Mouse (Mus musculus) limb, embryonic 14.5 days (tissue): ENCODE results near the gene Olfr1214. TPM values are rescaled to one million over a fixed set of nuclear protein-coding genes. Genes with fewer than 3 reads are reported as not detected.

Experiments
- ATAC-seq: fragments of 200-750 bp; cut with Nextera tagmentation; 2 replicates; pipeline ENCODE4 v1.8.0; 2017; ENCODE audit warnings: low read depth, moderate number of reproducible peaks, moderate TSS enrichment; ENCODE audit not compliant: low FRiP score
- DNase-seq: peaks from one replicate; pipeline ENCODE4 v3.0.0-alpha.2; 2015; ENCODE audit warnings: low spot score
- H3K27ac ChIP-seq: fragments of 300-500 bp; sonication (generic); replicated peaks from 2 replicates; pipeline ENCODE4 v1.5.1; 2014; ENCODE audit warnings: low read depth, mild to moderate bottlenecking, low read length, moderate library complexity, mixed read lengths
- H3K27me3 ChIP-seq: fragments of 300-500 bp; sonication (generic); 2 replicates; pipeline ENCODE4 v1.6.1; 2014; ENCODE audit warnings: low read length, mixed read lengths; ENCODE audit not compliant: control insufficient read depth, insufficient read depth
- H3K36me3 ChIP-seq: fragments of 300-500 bp; sonication (generic); 2 replicates; pipeline ENCODE4 v1.6.1; 2014; ENCODE audit warnings: mild to moderate bottlenecking, low read length, moderate library complexity, mixed read lengths; ENCODE audit not compliant: control insufficient read depth, insufficient read depth
- H3K4me1 ChIP-seq: fragments of 300-500 bp; sonication (generic); 2 replicates; pipeline ENCODE4 v1.6.1; 2014; ENCODE audit warnings: antibody characterized with exemption, low read length, mixed read lengths; ENCODE audit not compliant: control insufficient read depth, insufficient read depth
- H3K4me2 ChIP-seq: fragments of 300-500 bp; sonication (generic); replicated peaks from 2 replicates; pipeline ENCODE4 v1.6.1; 2014; ENCODE audit warnings: low read depth, mild to moderate bottlenecking, low read length, moderate library complexity; ENCODE audit not compliant: severe bottlenecking
- H3K4me3 ChIP-seq: fragments of 300-500 bp; sonication (generic); replicated peaks from 2 replicates; pipeline ENCODE4 v1.5.1; 2014; ENCODE audit warnings: low read length
- H3K9ac ChIP-seq: fragments of 300-500 bp; sonication (generic); 2 replicates; pipeline ENCODE4 v1.6.1; 2014; ENCODE audit warnings: mild to moderate bottlenecking, low read depth, low read length, moderate library complexity; ENCODE audit not compliant: severe bottlenecking
- H3K9me3 ChIP-seq: fragments of 300-500 bp; sonication (generic); 2 replicates; pipeline ENCODE4 v1.6.1; 2016; ENCODE audit warnings: low read length; ENCODE audit not compliant: control insufficient read depth
- POLR2A ChIP-seq: fragments of 200-500 bp; IDR thresholded peaks from 2 replicates; pipeline ENCODE4 v1.8.0; 2012; ENCODE audit warnings: inconsistent platforms, mild to moderate bottlenecking, moderate library complexity, borderline replicate concordance; ENCODE audit not compliant: insufficient read depth, insufficient read length; ENCODE audit errors: extremely low read depth
- WGBS: fragments of 180-500 bp; shearing (Covaris S2); extraction: QIAGEN DNeasy Blood & Tissue Kit; methylation state at CpG from one replicate; pipeline ENCODE4 v1.1.7; 2014; 5-methylcytosine and 5-hydroxymethylcytosine counted together
- polyA plus RNA-seq, 2 experiments: library from polyadenylated mRNA; depleted of rRNA in 1 of 2; stranded (reverse) in 1 of 2; unstranded in 1 of 2; fragments of >200 nt; fragmentation: Nextera tagmentation in 1 of 2; extraction: Ambion mirVana in 1 of 2; gene quantifications; 2 replicates each; pipeline versions ENCODE4 v1.2.1 to v1.2.3; 2012 to 2014

The Olfr1214 gene
- polyA plus RNA-seq, 2 experiments = not detected

DNA sequence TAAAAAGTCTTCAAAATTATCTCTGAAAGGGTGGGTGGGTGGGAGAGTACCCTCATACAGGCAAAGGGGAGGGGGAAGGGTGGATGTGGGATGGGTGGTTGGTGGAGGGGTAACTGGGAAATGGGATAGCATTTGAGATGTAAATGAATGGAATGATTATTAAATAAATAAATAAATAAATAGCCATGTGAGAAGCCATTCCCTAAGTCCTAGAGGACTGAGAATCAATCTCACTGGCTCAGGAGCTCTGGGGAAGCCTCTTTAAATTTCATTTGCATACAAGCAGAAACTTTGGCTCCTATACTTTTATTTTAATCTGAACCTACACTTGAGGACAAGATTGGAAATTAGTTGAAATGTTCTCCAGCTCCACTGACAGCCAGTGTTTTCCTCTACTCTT, 38.8 kb downstream of the Olfr1214 start, which contains the start of gene Olfr1212:
Gene Olfr1212 (plus strand): TSS at position 301 of the 400 bp plus-strand sequence.
- DNase-seq (no peak), ATAC-seq (no peak)
- no peaks in the 10 kb centered on the region for H3K9me3 ChIP-seq
- no peak within 1 kb of the TSS for H3K9ac ChIP-seq
- H3K4me1 ChIP-seq = no peaks in the 10 kb centered on the region
- no peak for TF ChIP-seq POLR2A
- no peaks in the 10 kb centered on the region for H3K36me3 ChIP-seq
- H3K27ac ChIP-seq = no peak within 1 kb of the TSS
- no peaks in the 10 kb centered on the region for H3K27me3 ChIP-seq
- H3K4me3 ChIP-seq = no peak within 1 kb of the TSS
- H3K4me2 ChIP-seq = no peak within 1 kb of the TSS

DNA sequence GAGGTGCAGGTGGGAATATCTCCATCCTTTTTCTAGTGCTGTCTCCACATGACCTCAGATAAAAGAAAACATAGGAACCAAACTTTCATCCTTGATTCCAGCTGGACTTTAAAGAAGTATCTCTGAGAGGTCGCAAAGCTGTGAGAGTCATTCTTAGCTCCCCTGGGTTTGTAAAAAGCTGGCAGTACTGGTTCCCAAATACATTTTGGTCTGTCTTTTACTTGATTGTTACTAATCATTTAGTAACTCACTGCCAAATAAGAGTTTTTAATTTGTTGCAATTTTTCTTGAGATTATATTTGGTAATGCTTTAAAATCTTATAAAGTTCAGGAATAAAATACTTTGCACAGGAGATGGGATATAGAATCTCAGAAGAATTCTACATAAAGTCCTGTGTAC, 54.4 kb downstream of the Olfr1214 start, which contains the start of gene Olfr1211:
Gene Olfr1211 (minus strand): TSS at position 101 of the 400 bp plus-strand sequence.
- no peak within 1 kb of the TSS for H3K9ac ChIP-seq
- DNase-seq (no peak), ATAC-seq (no peak)
- WGBS = 85% methylated on average over 1 of the region's 1 CpGs
- no peak within 1 kb of the TSS for H3K27ac ChIP-seq
- no peaks in the 10 kb centered on the region for H3K4me1 ChIP-seq
- no peak for TF ChIP-seq POLR2A
- H3K4me2 ChIP-seq = no peak within 1 kb of the TSS
- H3K9me3 ChIP-seq = no peaks in the 10 kb centered on the region
- H3K36me3 ChIP-seq = no peaks in the 10 kb centered on the region
- H3K4me3 ChIP-seq = no peak within 1 kb of the TSS
- H3K27me3 ChIP-seq = no peaks in the 10 kb centered on the region

Other genes starting within 250 kb of the Olfr1214 start
- not detected in 2 replicates for gene Olfr1198, start 241.3 kb downstream of the Olfr1214 start, polyA plus RNA-seq (2012; rRNA removed)
- not detected in 2 replicates for gene Olfr1198, start 241.3 kb downstream of the Olfr1214 start, polyA plus RNA-seq (2014; fragmentation: Nextera tagmentation; extraction: Ambion mirVana)
- gene Olfr1199, start 232.2 kb downstream of the Olfr1214 start, polyA plus RNA-seq (2012; rRNA removed) = not detected in 2 replicates
- gene Olfr1199, start 232.2 kb downstream of the Olfr1214 start, polyA plus RNA-seq (2014; fragmentation: Nextera tagmentation; extraction: Ambion mirVana) = not detected in 2 replicates
- not detected in 2 replicates for gene Olfr1200, start 222.2 kb downstream of the Olfr1214 start, polyA plus RNA-seq (2012; rRNA removed)
- not detected in 2 replicates for gene Olfr1200, start 222.2 kb downstream of the Olfr1214 start, polyA plus RNA-seq (2014; fragmentation: Nextera tagmentation; extraction: Ambion mirVana)
- not detected in 2 replicates for gene Olfr1201, start 199.6 kb downstream of the Olfr1214 start, polyA plus RNA-seq (2012; rRNA removed)
- gene Olfr1201, start 199.6 kb downstream of the Olfr1214 start, polyA plus RNA-seq (2014; fragmentation: Nextera tagmentation; extraction: Ambion mirVana) = not detected in 2 replicates
- gene Olfr1202, start 178.2 kb downstream of the Olfr1214 start, polyA plus RNA-seq (2012; rRNA removed) = not detected in 2 replicates
- gene Olfr1202, start 178.2 kb downstream of the Olfr1214 start, polyA plus RNA-seq (2014; fragmentation: Nextera tagmentation; extraction: Ambion mirVana) = not detected in 2 replicates
- gene Olfr1205, start 162.9 kb downstream of the Olfr1214 start, polyA plus RNA-seq (2012; rRNA removed) = not detected in 2 replicates
- gene Olfr1205, start 162.9 kb downstream of the Olfr1214 start, polyA plus RNA-seq (2014; fragmentation: Nextera tagmentation; extraction: Ambion mirVana) = not detected in 2 replicates
- not detected in 2 replicates for gene Olfr1204, start 143.4 kb downstream of the Olfr1214 start, polyA plus RNA-seq (2012; rRNA removed)
- gene Olfr1204, start 143.4 kb downstream of the Olfr1214 start, polyA plus RNA-seq (2014; fragmentation: Nextera tagmentation; extraction: Ambion mirVana) = not detected in 2 replicates
- gene Olfr1206, start 129.4 kb downstream of the Olfr1214 start, polyA plus RNA-seq (2012; rRNA removed) = not detected in 2 replicates
- gene Olfr1206, start 129.4 kb downstream of the Olfr1214 start, polyA plus RNA-seq (2014; fragmentation: Nextera tagmentation; extraction: Ambion mirVana) = not detected in 2 replicates
- not detected in 2 replicates for gene Olfr1208, start 90.3 kb downstream of the Olfr1214 start, polyA plus RNA-seq (2012; rRNA removed)
- gene Olfr1208, start 90.3 kb downstream of the Olfr1214 start, polyA plus RNA-seq (2014; fragmentation: Nextera tagmentation; extraction: Ambion mirVana) = not detected in 2 replicates
- gene Olfr1209, start 77.5 kb downstream of the Olfr1214 start, polyA plus RNA-seq (2012; rRNA removed) = not detected in 2 replicates
- gene Olfr1209, start 77.5 kb downstream of the Olfr1214 start, polyA plus RNA-seq (2014; fragmentation: Nextera tagmentation; extraction: Ambion mirVana) = not detected in 2 replicates
- not detected in 2 replicates for gene Olfr1211, start 54.5 kb downstream of the Olfr1214 start, polyA plus RNA-seq (2012; rRNA removed)
- gene Olfr1211, start 54.5 kb downstream of the Olfr1214 start, polyA plus RNA-seq (2014; fragmentation: Nextera tagmentation; extraction: Ambion mirVana) = not detected in 2 replicates
- gene Olfr1212, start 38.7 kb downstream of the Olfr1214 start, polyA plus RNA-seq (2012; rRNA removed) = not detected in 2 replicates
- not detected in 2 replicates for gene Olfr1212, start 38.7 kb downstream of the Olfr1214 start, polyA plus RNA-seq (2014; fragmentation: Nextera tagmentation; extraction: Ambion mirVana)
- not detected in 2 replicates for gene Gm13762, start 12.4 kb downstream of the Olfr1214 start, polyA plus RNA-seq (2012; rRNA removed)
- not detected in 2 replicates for gene Gm13762, start 12.4 kb downstream of the Olfr1214 start, polyA plus RNA-seq (2014; fragmentation: Nextera tagmentation; extraction: Ambion mirVana)
- not detected in 2 replicates for gene Olfr1215, start 14.3 kb upstream of the Olfr1214 start, polyA plus RNA-seq (2012; rRNA removed)
- gene Olfr1215, start 14.3 kb upstream of the Olfr1214 start, polyA plus RNA-seq (2014; fragmentation: Nextera tagmentation; extraction: Ambion mirVana) = not detected in 2 replicates
- not detected in 2 replicates for gene Olfr1216, start 25.7 kb upstream of the Olfr1214 start, polyA plus RNA-seq (2012; rRNA removed)
- gene Olfr1216, start 25.7 kb upstream of the Olfr1214 start, polyA plus RNA-seq (2014; fragmentation: Nextera tagmentation; extraction: Ambion mirVana) = not detected in 2 replicates
- gene Olfr1217, start 39.4 kb upstream of the Olfr1214 start, polyA plus RNA-seq (2012; rRNA removed) = not detected in 2 replicates
- not detected in 2 replicates for gene Olfr1217, start 39.4 kb upstream of the Olfr1214 start, polyA plus RNA-seq (2014; fragmentation: Nextera tagmentation; extraction: Ambion mirVana)
- not detected in 2 replicates for gene Olfr1218, start 68.5 kb upstream of the Olfr1214 start, polyA plus RNA-seq (2012; rRNA removed)
- gene Olfr1218, start 68.5 kb upstream of the Olfr1214 start, polyA plus RNA-seq (2014; fragmentation: Nextera tagmentation; extraction: Ambion mirVana) = not detected in 2 replicates
- not detected in 2 replicates for gene Olfr1219, start 90.9 kb upstream of the Olfr1214 start, polyA plus RNA-seq (2012; rRNA removed)
- not detected in 2 replicates for gene Olfr1219, start 90.9 kb upstream of the Olfr1214 start, polyA plus RNA-seq (2014; fragmentation: Nextera tagmentation; extraction: Ambion mirVana)
- gene Olfr1220, start 114.2 kb upstream of the Olfr1214 start, polyA plus RNA-seq (2012; rRNA removed) = not detected in 2 replicates
- gene Olfr1220, start 114.2 kb upstream of the Olfr1214 start, polyA plus RNA-seq (2014; fragmentation: Nextera tagmentation; extraction: Ambion mirVana) = not detected in 2 replicates
- gene Olfr1221, start 124.6 kb upstream of the Olfr1214 start, polyA plus RNA-seq (2012; rRNA removed) = not detected in 2 replicates
- not detected in 2 replicates for gene Olfr1221, start 124.6 kb upstream of the Olfr1214 start, polyA plus RNA-seq (2014; fragmentation: Nextera tagmentation; extraction: Ambion mirVana)
- not detected in 2 replicates for gene Olfr1222, start 140.4 kb upstream of the Olfr1214 start, polyA plus RNA-seq (2012; rRNA removed)
- not detected in 2 replicates for gene Olfr1222, start 140.4 kb upstream of the Olfr1214 start, polyA plus RNA-seq (2014; fragmentation: Nextera tagmentation; extraction: Ambion mirVana)
- not detected in 2 replicates for gene Olfr1223, start 158.9 kb upstream of the Olfr1214 start, polyA plus RNA-seq (2012; rRNA removed)
- not detected in 2 replicates for gene Olfr1223, start 158.9 kb upstream of the Olfr1214 start, polyA plus RNA-seq (2014; fragmentation: Nextera tagmentation; extraction: Ambion mirVana)
- not detected in 2 replicates for gene Olfr1224-ps1, start 171.4 kb upstream of the Olfr1214 start, polyA plus RNA-seq (2012; rRNA removed)
- not detected in 2 replicates for gene Olfr1224-ps1, start 171.4 kb upstream of the Olfr1214 start, polyA plus RNA-seq (2014; fragmentation: Nextera tagmentation; extraction: Ambion mirVana)
- gene Olfr1225, start 182.0 kb upstream of the Olfr1214 start, polyA plus RNA-seq (2012; rRNA removed) = not detected in 2 replicates
- gene Olfr1225, start 182.0 kb upstream of the Olfr1214 start, polyA plus RNA-seq (2014; fragmentation: Nextera tagmentation; extraction: Ambion mirVana) = not detected in 2 replicates
- not detected in 2 replicates for gene Olfr1226, start 207.4 kb upstream of the Olfr1214 start, polyA plus RNA-seq (2012; rRNA removed)
- gene Olfr1226, start 207.4 kb upstream of the Olfr1214 start, polyA plus RNA-seq (2014; fragmentation: Nextera tagmentation; extraction: Ambion mirVana) = not detected in 2 replicates